21 mouse cellular contexts compared by ENCODE assay signal in genomic region chr17:85513936-85514335, GRCm38 (mm10).
"Had no signal": no experiment of that assay in that cellular context is flagged by ENCODE, and none has a peak within 500 bp of the region (broad histone marks: within the 10 kb centered on the region; RNA-seq: fewer than 3 reads in every experiment).

No protein-coding gene starts in this region.

- H3K9ac ChIP-seq: kidney, embryonic 15.5 days; limb, embryonic 12.5 days; limb, embryonic 15.5 days; liver, embryonic 13.5 days; stomach, embryonic 15.5 days had no signal

- H3K27ac ChIP-seq: kidney, embryonic 15.5 days; layer of hippocampus, adult 2 months; limb, embryonic 12.5 days; limb, embryonic 15.5 days; liver, embryonic 13.5 days; stomach, embryonic 15.5 days had no signal

- H3K4me1 ChIP-seq: kidney, embryonic 15.5 days; limb, embryonic 12.5 days; limb, embryonic 15.5 days; liver, embryonic 13.5 days; stomach, embryonic 15.5 days had no signal

- H3K27me3 ChIP-seq: kidney, embryonic 15.5 days; limb, embryonic 15.5 days; liver, embryonic 13.5 days; stomach, embryonic 15.5 days had no signal

- H3K4me3 ChIP-seq: kidney, embryonic 15.5 days; layer of hippocampus, adult 2 months; limb, embryonic 12.5 days; limb, embryonic 15.5 days; liver, embryonic 13.5 days; stomach, embryonic 15.5 days had no signal

- DNase-seq: kidney, adult 11 months; kidney, adult 8-10 months; kidney, postnatal 14 days; layer of hippocampus, adult 9-11 months; liver, embryonic 13.5 days; lung, adult 2 months; lung, postnatal 14 days; lung, postnatal 4 days; midbrain, embryonic 14.5 days; right cerebral cortex, adult 18-20 months; right cerebral cortex, postnatal 14 days; right cerebral cortex, postnatal 4 days; spleen, adult 18-20 months; thymus, adult 2 months; thymus, postnatal 14 days had no signal

- H3K4me2 ChIP-seq: kidney, embryonic 15.5 days; limb, embryonic 12.5 days; limb, embryonic 15.5 days; liver, embryonic 13.5 days; midbrain, embryonic 11.5 days; stomach, embryonic 15.5 days had no signal

- H3K9me3 ChIP-seq: kidney, embryonic 15.5 days; limb, embryonic 12.5 days; limb, embryonic 15.5 days; liver, embryonic 13.5 days; stomach, embryonic 15.5 days had no signal

- H3K36me3 ChIP-seq: kidney, embryonic 15.5 days; limb, embryonic 12.5 days; limb, embryonic 15.5 days; liver, embryonic 13.5 days; stomach, embryonic 15.5 days had no signal
